Mouse (Mus musculus): ENCODE results near the gene Hpca.

Gene Hpca

GRCm38 (mm10) chr4:129121569-129122086, at the start of gene Hpca:
TSS of gene Hpca (minus strand) at chr4:129122036.
- no peak for DNase-seq (ENCODE audit: low spot score)

- DNase-seq (ENCODE audit: low spot score) = no peak
Measured at GRCm38 (mm10) chr4:129161581-129162255, 39.9 kb upstream of the Hpca start.

GRCm38 (mm10) chr4:129161076-129161475, 39.2 kb upstream of the Hpca start:
- no peak for DNase-seq (ENCODE audit: low spot score)

- no peak for DNase-seq (ENCODE audit: low spot score)
Measured at GRCm38 (mm10) chr4:129158549-129158948, 36.7 kb upstream of the Hpca start.

GRCm38 (mm10) chr4:129157541-129157940, 35.7 kb upstream of the Hpca start:
- DNase-seq (ENCODE audit: low spot score) = no peak

GRCm38 (mm10) chr4:129151276-129151811, 29.5 kb upstream of the Hpca start:
- DNase-seq (ENCODE audit: low spot score) = no peak

- no peak for DNase-seq (ENCODE audit: low spot score)
Measured at GRCm38 (mm10) chr4:129149321-129149720, 27.5 kb upstream of the Hpca start.

GRCm38 (mm10) chr4:129147552-129148103, 25.8 kb upstream of the Hpca start:
- no peak for DNase-seq (ENCODE audit: low spot score)

- DNase-seq (ENCODE audit: low spot score) = no peak
Measured at GRCm38 (mm10) chr4:129146392-129146791, 24.6 kb upstream of the Hpca start.

- no peak for DNase-seq (ENCODE audit: low spot score)
Measured at GRCm38 (mm10) chr4:129145943-129146342, 24.1 kb upstream of the Hpca start.

GRCm38 (mm10) chr4:129145411-129145810, 23.6 kb upstream of the Hpca start:
- no peak for DNase-seq (ENCODE audit: low spot score)

GRCm38 (mm10) chr4:129144401-129145367, 22.8 kb upstream of the Hpca start:
- no peak for DNase-seq (ENCODE audit: low spot score)

GRCm38 (mm10) chr4:129143509-129143908, 21.7 kb upstream of the Hpca start:
- no peak for DNase-seq (ENCODE audit: low spot score)

GRCm38 (mm10) chr4:129142439-129143045, 20.7 kb upstream of the Hpca start:
- DNase-seq (ENCODE audit: low spot score) = no peak

GRCm38 (mm10) chr4:129141560-129142438, 20.0 kb upstream of the Hpca start:
- DNase-seq (ENCODE audit: low spot score) = no peak

GRCm38 (mm10) chr4:129140808-129141207, 19.0 kb upstream of the Hpca start:
- no peak for DNase-seq (ENCODE audit: low spot score)

GRCm38 (mm10) chr4:129139642-129140041, 17.8 kb upstream of the Hpca start:
- DNase-seq (ENCODE audit: low spot score) = no peak

GRCm38 (mm10) chr4:129137392-129138321, 15.8 kb upstream of the Hpca start:
- DNase-seq (ENCODE audit: low spot score) = no peak

GRCm38 (mm10) chr4:129136579-129137391, 14.9 kb upstream of the Hpca start, which contains the start of gene Fndc5:
TSS of gene Fndc5 (plus strand) at chr4:129136999.
- DNase-seq (ENCODE audit: low spot score) = no peak
